Mouse (Mus musculus): ENCODE data around the gene Tfcp2l1. TPM values are rescaled to one million over a fixed set of nuclear protein-coding genes. Genes with fewer than 3 reads are reported as not detected.
"Not testable (repeated sequence)": the region's sequence is repeated elsewhere in the genome, so short reads cannot be mapped to it uniquely, and the experiment has no call there.

Tfcp2l1 gene
- 1 to 10 TPM; 2.9 to 3.4 TPM for total RNA-seq (2021)
- long read RNA-seq = 0 reads

- peak in 1 of 2 experiments; percentile 26 for DNase-seq (ENCODE audit: low spot score in 2 of 2)
These were observed at the start of gene Tfcp2l1 for GRCm38 (mm10) chr1:118627781-118628464. Gene Tfcp2l1, plus strand, starts transcription at chr1:118627945.

- DNase-seq (ENCODE audit: low spot score in 2 of 2) = no peak
These were observed 47.5 kb upstream of the Tfcp2l1 start for GRCm38 (mm10) chr1:118580174-118580702.

- DNase-seq (ENCODE audit: low spot score in 2 of 2) = peak in 1 of 2 experiments; percentile 9
These were observed 46.6 kb upstream of the Tfcp2l1 start for GRCm38 (mm10) chr1:118581179-118581578.

DNA sequence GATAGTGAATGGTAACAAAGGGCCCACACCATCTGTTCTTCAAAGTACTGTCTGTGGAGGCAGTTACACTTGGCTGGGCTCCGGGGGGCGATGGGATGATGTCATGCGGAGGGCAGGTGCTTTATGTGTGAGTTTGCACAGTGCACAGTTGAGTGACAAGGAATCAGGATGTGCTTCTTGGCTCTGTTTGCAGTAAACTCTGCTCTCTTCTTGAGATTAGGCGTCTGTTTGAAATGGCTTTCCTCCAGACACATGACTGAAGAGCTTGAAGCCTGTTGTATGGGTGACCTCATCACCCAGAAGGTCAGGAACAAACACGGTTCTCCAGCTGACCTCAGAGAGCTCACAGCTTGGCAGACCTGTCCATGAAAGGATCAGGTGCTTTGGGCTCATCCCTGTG lies 38.0 kb upstream of the Tfcp2l1 start:
- DNase-seq (ENCODE audit: low spot score in 2 of 2) = peak in 1 of 2 experiments; percentile 41

DNA sequence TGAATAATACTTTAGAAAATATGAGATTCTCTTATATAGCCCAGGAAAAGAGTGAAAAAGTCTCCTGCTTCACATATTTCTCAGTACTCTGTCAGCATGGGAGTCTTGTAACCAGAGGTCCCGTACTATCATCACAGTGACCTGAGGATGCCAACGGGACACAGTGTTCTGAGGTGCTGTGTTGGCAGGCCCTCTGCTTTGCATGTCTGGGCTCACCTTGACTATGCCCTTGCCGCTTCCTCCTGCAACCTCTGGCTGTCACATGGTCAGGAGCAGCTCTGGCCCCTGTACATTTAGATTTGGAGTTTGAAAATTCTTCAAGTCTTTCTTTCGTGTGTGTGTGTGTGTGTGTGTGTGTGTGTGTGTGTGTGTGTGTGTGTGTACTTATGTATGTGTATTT lies 34.8 kb upstream of the Tfcp2l1 start:
- no peak for DNase-seq (ENCODE audit: low spot score in 2 of 2)

GRCm38 (mm10) chr1:118595395-118595794 lies 32.4 kb upstream of the Tfcp2l1 start:
- DNase-seq (ENCODE audit: low spot score in 2 of 2) = no peak

GRCm38 (mm10) chr1:118597475-118598213 lies 30.1 kb upstream of the Tfcp2l1 start:
- DNase-seq (ENCODE audit: low spot score in 2 of 2) = no peak

GRCm38 (mm10) chr1:118598339-118598738 lies 29.4 kb upstream of the Tfcp2l1 start:
- peak in 1 of 2 experiments; percentile 30 for DNase-seq (ENCODE audit: low spot score in 2 of 2)

- no peak for DNase-seq (ENCODE audit: low spot score in 2 of 2)
These were observed 14.0 kb upstream of the Tfcp2l1 start for GRCm38 (mm10) chr1:118613631-118614183.

- not testable (repeated sequence) for DNase-seq (ENCODE audit: low spot score in 2 of 2)
These were observed 6.7 kb upstream of the Tfcp2l1 start for GRCm38 (mm10) chr1:118621055-118621454.

- DNase-seq (ENCODE audit: low spot score in 2 of 2) = no peak
These were observed 4.9 kb upstream of the Tfcp2l1 start for GRCm38 (mm10) chr1:118622857-118623256.

DNA sequence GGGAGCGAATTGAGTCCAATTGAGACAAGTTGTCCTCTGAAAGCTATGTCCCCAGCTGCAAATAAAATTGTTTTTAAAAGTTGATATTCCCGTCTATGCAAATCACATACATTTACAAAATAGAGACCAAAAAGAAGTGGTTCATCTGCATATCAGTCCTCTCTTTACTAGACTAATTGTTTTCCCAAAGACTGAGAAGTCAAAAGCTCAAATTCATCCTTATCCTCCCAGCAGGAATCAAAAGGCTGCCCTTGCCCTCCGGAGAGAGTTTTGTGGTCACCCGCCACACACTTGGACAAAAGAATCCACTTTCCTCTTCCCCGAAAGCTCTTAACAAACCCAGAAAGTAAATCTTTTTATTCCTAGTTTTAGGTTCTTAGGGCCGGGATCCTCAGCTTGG lies 2.3 kb upstream of the Tfcp2l1 start:
- DNase-seq (ENCODE audit: low spot score in 2 of 2) = no peak

- DNase-seq (ENCODE audit: low spot score in 2 of 2) = no peak
These were observed 1.8 kb upstream of the Tfcp2l1 start for GRCm38 (mm10) chr1:118625921-118626320.

DNA sequence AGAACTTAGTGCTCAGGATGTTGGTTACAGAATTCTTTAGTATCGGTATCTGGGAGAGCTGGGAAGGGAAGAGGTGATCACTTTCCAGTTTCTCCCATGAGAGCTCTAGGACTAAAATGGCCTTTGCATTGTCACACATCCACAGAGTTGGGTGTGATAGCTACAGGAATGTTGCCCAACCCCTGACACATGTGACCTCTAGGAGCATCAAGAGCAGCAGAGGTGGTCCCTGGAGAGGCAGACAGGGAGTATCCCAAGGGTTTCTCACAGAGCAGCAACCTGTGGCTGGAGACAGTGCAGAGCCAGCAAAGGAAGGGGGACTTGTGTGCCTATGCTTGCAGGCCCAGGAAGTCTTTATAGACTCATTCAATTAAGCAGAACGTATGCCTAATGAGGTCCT lies 1.3 kb upstream of the Tfcp2l1 start:
- no peak for DNase-seq (ENCODE audit: low spot score in 2 of 2)

- DNase-seq (ENCODE audit: low spot score in 2 of 2) = no peak
These were observed 5.8 kb downstream of the Tfcp2l1 start for GRCm38 (mm10) chr1:118633415-118633980.

DNA sequence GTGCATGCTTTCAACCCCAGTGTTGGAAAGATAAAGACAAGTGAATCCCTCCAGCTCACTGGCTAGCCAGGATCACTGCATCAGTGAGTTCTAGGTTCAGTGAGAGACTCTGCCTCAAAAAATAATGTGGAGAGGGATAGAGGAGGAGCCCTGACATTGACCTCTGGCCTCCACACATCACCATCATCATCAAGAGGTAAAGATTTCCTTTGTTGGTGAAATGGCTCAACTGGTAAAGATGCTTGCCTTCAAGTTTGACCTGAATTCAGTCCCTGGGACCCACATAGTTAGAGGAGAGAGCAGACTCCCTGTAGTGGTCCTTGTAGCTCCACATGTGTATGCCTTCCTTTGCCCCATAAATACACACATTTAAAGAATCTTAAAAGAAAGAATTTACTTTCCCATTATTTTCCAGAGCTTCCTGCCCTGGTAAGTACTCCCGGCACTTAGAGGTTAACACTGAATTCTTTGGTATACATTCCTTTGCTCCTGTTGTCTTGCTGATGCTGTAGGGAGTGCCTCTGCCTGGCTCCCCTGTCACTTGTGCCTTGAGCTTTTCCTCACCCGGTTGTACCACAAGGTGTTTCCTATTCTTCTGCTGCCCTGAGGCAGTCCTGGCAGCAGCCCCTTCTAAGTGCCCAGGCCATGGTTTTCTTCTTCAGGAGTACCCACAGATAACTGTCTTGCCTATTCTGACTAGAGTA lies 14.7 kb downstream of the Tfcp2l1 start:
- no peak for DNase-seq (ENCODE audit: low spot score in 2 of 2)

DNA sequence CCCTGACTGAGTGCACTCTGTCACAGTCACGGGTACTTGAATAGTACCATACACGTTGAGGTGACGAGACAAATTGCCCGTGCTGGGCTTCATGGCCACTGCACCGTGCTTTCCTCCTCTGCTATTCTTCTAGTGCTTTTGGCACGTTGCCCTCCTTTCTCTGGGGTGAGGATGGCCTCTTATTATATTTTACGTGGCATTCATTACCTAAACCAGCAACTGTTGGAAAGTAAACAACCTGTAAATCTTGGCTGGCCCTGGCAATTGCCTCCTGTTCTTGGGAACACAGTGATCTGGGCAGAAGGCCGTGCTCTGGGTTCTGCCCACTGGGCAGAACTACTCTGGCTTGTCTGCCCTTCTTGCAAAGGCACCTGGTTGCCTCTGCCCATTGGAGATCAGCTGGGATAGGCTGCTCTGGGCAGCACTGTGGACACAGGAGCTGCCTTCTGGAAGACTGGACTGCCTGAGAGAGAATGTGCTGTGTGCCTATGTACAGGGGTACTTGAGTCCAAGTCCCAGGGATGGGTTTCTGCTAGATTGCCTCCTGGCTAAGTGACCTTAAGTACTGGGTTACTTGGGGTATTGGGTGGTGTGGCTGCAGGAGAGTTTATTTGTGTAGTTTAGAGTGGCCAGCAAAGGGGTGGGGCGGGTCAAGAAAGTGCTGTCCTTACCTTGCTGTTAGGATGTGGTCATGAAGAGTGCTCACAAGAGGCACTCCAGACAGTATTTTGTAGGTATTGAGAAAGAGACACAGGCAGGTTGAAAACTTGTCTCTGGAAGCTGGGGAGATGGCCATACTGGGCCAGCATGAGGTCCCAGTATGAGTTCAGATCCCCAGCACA lies 15.6 kb downstream of the Tfcp2l1 start:
- DNase-seq (ENCODE audit: low spot score in 2 of 2) = no peak

DNA sequence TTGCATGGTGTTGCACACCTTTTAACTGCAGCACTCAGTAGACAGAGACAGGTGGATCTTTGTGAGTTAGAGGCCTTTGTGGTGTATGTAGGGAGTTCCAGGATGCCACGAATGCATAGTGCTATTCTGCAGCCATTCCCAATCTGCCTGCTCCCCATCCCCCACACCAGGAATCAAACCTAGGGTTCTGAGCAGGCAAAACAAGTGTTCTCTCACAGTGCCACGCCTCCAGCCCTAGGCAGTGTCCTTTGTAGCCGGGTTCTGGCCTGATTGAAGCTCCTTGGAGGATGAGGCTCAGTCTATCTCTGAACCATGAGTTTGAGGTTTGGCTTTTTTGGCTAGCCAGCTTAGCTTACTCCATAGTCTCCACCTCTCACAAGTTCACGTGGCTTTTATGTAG lies 18.0 kb downstream of the Tfcp2l1 start:
- DNase-seq (ENCODE audit: low spot score in 2 of 2) = no peak

GRCm38 (mm10) chr1:118648015-118648414 lies 20.3 kb downstream of the Tfcp2l1 start:
- no peak for DNase-seq (ENCODE audit: low spot score in 2 of 2)
